In genomic region chr2:31769631-31770111, GRCm38 (mm10) we compare ENCODE assay signal across 9 mouse cellular contexts. TPM values are rescaled to one million over a fixed set of nuclear protein-coding genes. Genes with fewer than 3 reads are reported as not detected.
DNase-seq lines count a peak whose midpoint lies in the region; ATAC-seq and TF ChIP-seq lines count a peak whose summit lies in the region.
"Had no signal": no experiment of that assay in that cellular context is flagged by ENCODE, and none has a peak within 500 bp of the region (broad histone marks: within the 10 kb centered on the region; RNA-seq: fewer than 3 reads in every experiment).

No protein-coding gene starts in this region.

- DNase-seq in ovary, adult 18-20 months (ENCODE audit: low spot score), result peak; percentile 43
- no peak for DNase-seq in ovary, postnatal 10 days (ENCODE audit: low spot score)
- peak; percentile 38 to 60 for DNase-seq in gastrocnemius, postnatal 4 days (ENCODE audit: low spot score in 2 of 2)
- peak; percentile 62 for DNase-seq in lung, embryonic 14.5 days
- no peak for DNase-seq in thymus, postnatal 25 days

- ATAC-seq in intestine, postnatal 0 days, result no peak; the same call in 1 of the 2 replicates
- ATAC-seq in lung, embryonic 14.5 days (ENCODE audit: insufficient read depth), result 0 out of 2 replicates have a peak, but pooled peaks have one; percentile 18
- no peak for ATAC-seq in cerebellum, adult (ENCODE audit: insufficient number of reproducible peaks, low FRiP score, low TSS enrichment)

- H3K9ac ChIP-seq in intestine, postnatal 0 days (ENCODE audit: low read depth, low read length), result no peak overlapping the region
- H3K9ac ChIP-seq in lung, embryonic 14.5 days, result peak overlapping the region; percentile 30

- H3K27me3 ChIP-seq in intestine, postnatal 0 days (replicated peaks; ENCODE audit: control insufficient read depth, insufficient read depth, low read length), result no peaks in the 10 kb centered on the region
- no peaks in the 10 kb centered on the region for H3K27me3 ChIP-seq in lung, embryonic 14.5 days (ENCODE audit: insufficient read depth, low read length)
- no peaks in the 10 kb centered on the region for H3K27me3 ChIP-seq in small intestine, adult 2 months (ENCODE audit: control insufficient read depth, insufficient read depth, low read length)

- peaks cover 22% of the 10 kb centered on the region; the same call in 1 of the 2 replicates for H3K4me1 ChIP-seq in intestine, postnatal 0 days (replicated peaks; ENCODE audit: control insufficient read depth, insufficient read depth, low read length)
- peaks cover 44% of the 10 kb centered on the region for H3K4me1 ChIP-seq in lung, embryonic 14.5 days (ENCODE audit: insufficient read depth)
- H3K4me1 ChIP-seq in small intestine, adult 2 months (ENCODE audit: control insufficient read depth, insufficient read depth, insufficient read length, low read length), result peaks cover 36% of the 10 kb centered on the region

- no peak for TF ChIP-seq CTCF in intestine, postnatal 0 days (IDR thresholded peaks at IDR 0.05; ENCODE audit: low read depth)
- TF ChIP-seq CTCF in lung, embryonic 14.5 days (IDR thresholded peaks at IDR 0.05; ENCODE audit: low read depth), result no peak
- no peak for TF ChIP-seq CTCF in small intestine, adult 2 months (IDR thresholded peaks at IDR 0.05; ENCODE audit: extremely low read depth, insufficient read length, insufficient replicate concordance, low read depth, low read length)

- H3K4me2 ChIP-seq in intestine, postnatal 0 days (replicated peaks; ENCODE audit: low read depth), result peak overlapping the region; percentile 31
- H3K4me2 ChIP-seq in lung, embryonic 14.5 days, result peak overlapping the region; percentile 43

- peak overlapping the region; percentile 74 for H3K27ac ChIP-seq in intestine, postnatal 0 days (ENCODE audit: low read depth, low read length)
- peak overlapping the region; percentile 82 for H3K27ac ChIP-seq in lung, embryonic 14.5 days (ENCODE audit: low read depth)
- peak overlapping the region; percentile 85 for H3K27ac ChIP-seq in small intestine, adult 2 months (ENCODE audit: insufficient read depth, low read depth, low read length)

- H3K4me3 ChIP-seq in intestine, postnatal 0 days (ENCODE audit: low read depth, low read length), result no peak overlapping the region
- no peak overlapping the region for H3K4me3 ChIP-seq in lung, embryonic 14.5 days (ENCODE audit: low read depth, low read length)
- no peak overlapping the region for H3K4me3 ChIP-seq in small intestine, adult 2 months (ENCODE audit: low read depth, low read length)

- H3K9me3 ChIP-seq in intestine, postnatal 0 days (ENCODE audit: control insufficient read depth), result no peaks in the 10 kb centered on the region
- H3K9me3 ChIP-seq in lung, embryonic 14.5 days (ENCODE audit: low read depth, low read length), result no peaks in the 10 kb centered on the region

- H3K36me3 ChIP-seq in intestine, postnatal 0 days (ENCODE audit: control insufficient read depth, insufficient read depth), result no peaks in the 10 kb centered on the region; the same call in 1 of the 2 replicates
- H3K36me3 ChIP-seq in lung, embryonic 14.5 days (ENCODE audit: insufficient read depth), result 0 out of 2 replicates have a peak, but pooled peaks cover 3% of the 10 kb centered on the region
- H3K36me3 ChIP-seq in small intestine, adult 2 months (ENCODE audit: control insufficient read depth, insufficient read depth, low read length), result no peaks in the 10 kb centered on the region

- WGBS in intestine, postnatal 0 days, result 18% methylated on average over 6 of the region's 6 CpGs
- 12% methylated on average over 6 of the region's 6 CpGs for WGBS in lung, embryonic 14.5 days
- WGBS in small intestine, adult 2 months, result 16% methylated on average over 6 of the region's 6 CpGs

- TF ChIP-seq POLR2A in small intestine, adult 2 months (IDR thresholded peaks at IDR 0.05; ENCODE audit: low read depth, low read length), result no peak

RNA-seq across cellular contexts. Expression of gene Qrfp, which starts 40.7 kb away (rescaled TPM):
- total RNA-seq in gastrocnemius, postnatal 4 days (2021), result not detected
- polyA plus RNA-seq in intestine, postnatal 0 days (2015; fragmentation: Nextera tagmentation; extraction: Ambion mirVana), result 0.12 and 0.18 TPM in 2 replicates
- 0.12 TPM in 1 of 2 replicates, not detected in the other for polyA plus RNA-seq in lung, embryonic 14.5 days (2014; fragmentation: Nextera tagmentation; extraction: Ambion mirVana)
- polyA plus RNA-seq in small intestine, adult 2 months (2012; rRNA removed), result 0.06 and 0.11 TPM in 2 replicates
- polyA plus RNA-seq: large intestine, adult 2 months had no signal

Comparison
In these comparisons a context has a peak if more than half of its experiments do, and no peak if none do; other contexts are left out.
1. DNase-seq: peak in ovary, adult 18-20 months (single experiment), gastrocnemius, postnatal 4 days (2 of 2) and lung, embryonic 14.5 days (single experiment); none in ovary, postnatal 10 days (single experiment) and thymus, postnatal 25 days (single experiment).
2. Peak in every context shown above with its lines, with median percentiles within 50 percentile points of each other: H3K27ac ChIP-seq.